Mouse (Mus musculus) kidney, adult 9 months (tissue): ENCODE results near the gene Me3.
A peak's percentile ranks its signal among the peaks of the same experiment; 100 is the strongest.
"Not testable (repeated sequence)": the region's sequence is repeated elsewhere in the genome, so short reads cannot be mapped to it uniquely, and the experiment has no call there.

Experiments used
- DNase-seq: peaks from one replicate; pipeline ENCODE4 v3.0.0; 2022

The Me3 gene

DNA sequence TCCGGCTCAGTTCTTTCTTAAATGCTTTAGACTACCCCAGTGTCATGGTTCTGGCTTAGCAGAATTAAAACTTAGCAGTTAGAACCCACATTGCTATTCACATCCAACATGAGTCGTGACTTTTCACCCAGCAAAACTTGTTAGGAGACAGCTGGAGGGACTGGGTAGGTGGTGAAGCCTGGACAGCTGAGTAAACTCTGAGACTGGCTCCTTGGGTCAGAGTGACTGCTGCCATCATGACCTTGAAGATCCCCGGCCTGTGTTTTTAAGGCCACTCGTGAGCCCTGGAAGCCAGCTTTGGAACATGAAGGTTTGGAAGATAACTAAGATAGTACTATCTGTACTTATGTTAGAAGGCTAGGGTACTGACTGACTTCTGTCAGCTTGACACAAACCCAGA, 35.4 kb downstream of the Me3 start:
- DNase-seq, result no peak

DNA sequence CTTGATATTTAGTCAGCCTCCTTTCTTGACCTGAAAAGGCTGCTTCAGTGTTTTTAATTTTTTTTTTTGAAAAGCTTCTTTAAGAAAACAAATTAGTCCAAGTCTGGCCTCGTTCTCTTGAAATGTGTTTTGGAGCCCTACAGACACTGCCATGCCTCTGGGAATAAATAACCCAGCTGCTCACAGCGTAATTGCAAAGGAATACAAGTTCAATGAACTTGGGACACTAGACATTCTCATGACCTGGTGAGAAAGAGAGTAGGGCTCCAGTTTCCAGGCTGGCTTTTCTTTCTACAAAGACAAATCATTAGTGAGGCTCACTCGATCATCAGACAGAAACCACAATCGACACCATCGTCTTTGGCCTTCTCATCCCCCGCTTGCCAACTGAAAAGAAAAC, 37.3 kb downstream of the Me3 start:
- DNase-seq, result peak; percentile 53

DNA sequence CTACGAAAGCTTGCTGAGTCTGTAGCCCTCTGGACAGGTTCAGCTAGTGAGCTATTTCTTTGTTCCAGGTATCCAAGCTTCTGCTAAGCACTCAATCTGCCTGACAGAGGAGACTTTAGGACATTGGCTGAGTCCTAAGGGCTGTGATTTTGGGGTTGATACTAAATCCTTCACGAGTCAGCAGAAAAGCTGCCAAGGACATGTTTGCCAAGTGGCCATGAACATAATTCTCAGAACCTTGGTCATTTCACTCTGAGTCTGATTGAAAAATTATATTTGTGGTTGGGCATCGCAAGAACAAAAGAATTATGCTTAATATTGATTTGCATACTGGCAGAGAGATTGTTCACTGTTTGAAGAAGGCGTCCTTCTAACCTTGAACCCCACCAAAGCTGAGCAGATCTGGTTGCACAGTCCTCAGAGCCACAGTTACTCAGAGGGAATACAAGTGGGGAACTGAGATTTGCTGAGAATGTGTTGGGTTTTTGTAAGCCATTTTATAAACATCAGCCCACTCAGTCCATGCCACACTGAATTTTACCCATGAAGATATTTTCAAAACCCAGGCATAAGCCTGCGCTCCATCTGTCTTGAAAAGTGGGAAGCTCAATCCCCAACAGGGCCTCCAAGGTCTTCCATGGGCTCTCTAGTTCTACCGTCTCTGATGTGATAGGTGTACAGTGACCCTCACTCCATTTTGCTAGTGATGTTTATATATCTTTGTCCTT, 39.1 kb downstream of the Me3 start:
- no peak for DNase-seq

- DNase-seq, result no peak
Observed at GRCm38 (mm10) chr7:89676176-89676575, 44.0 kb downstream of the Me3 start.

- DNase-seq, result no peak
Observed at GRCm38 (mm10) chr7:89677850-89678249, 45.7 kb downstream of the Me3 start.

DNA sequence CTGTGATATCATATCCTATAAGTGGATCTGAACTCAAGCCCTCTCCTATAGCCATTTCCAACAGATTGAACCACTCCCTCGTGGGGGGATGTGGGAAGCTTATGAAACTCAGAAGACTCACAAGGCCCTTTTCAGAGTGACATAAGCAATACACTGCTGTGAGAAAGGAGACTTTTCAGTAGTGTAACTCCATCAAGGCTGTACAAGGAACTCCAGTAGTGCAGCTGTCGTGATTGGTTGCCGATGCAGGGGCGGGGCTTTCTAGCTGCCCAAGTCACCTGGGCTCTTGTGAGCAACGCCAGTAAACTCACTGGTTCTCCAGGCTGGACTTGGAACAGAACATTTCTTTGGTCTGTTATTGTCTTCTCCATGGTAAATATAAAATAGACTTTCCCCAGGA, 46.5 kb downstream of the Me3 start:
- no peak for DNase-seq

DNA sequence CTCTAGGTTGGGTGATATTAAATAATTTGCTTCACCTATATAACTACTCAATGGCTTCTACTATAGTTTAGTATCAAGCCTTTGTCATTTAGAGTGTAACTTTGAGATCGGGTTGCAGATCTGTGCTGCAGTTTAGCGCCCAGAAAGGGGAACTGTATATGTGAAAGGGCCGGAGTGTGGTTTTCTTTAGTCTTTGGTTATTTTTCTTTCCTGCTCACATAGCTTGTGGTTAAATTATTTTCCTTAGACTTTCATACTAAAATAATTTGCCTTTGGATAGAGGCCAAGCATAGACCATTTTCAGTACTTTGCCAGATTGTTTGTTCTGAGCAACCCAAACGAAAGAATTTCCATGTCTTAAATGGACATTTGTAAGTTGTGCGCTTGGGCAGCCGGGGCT, 46.9 kb downstream of the Me3 start:
- no peak for DNase-seq

DNA sequence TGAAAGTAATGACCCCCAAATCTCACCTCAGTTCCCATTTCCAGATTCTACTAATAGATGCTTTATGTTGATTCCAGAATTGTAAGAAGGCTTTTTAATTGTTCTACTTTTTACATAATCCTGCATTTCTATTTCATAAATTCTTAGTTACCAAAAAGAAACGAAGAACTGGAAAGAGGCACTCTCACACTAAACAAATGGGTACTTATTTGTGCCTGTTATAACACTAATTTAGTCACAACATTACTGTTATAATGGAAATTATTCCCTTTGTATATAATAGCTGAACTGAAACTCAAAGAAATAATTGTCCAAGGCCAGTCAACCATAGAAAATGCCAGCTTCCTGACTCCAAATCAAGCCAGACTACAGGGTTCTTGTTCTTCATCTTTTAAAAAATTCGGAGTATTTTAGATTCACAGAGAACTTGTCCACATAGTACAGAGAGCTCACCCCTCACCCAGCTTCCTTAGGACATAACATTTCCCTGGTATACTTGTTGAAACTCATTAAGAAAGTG, 47.5 kb downstream of the Me3 start:
- no peak for DNase-seq

DNA sequence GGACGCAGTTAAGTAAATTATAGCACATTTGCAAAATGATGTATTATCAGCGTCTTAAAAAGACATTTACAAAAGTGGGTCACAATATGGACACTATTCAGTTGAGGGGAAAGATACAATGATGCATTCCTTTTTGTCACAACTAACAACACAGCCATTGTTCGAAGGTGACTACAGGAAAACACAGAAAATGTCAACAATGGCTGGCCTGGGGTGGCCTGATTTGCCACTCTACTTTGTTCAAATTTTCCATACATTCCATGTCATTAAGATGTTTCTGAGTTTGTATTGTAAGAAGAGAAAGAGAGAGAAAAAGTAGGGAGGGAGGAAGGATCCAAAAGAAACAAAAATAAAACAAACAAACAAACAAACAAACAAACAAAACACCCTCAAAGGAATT, 48.7 kb downstream of the Me3 start:
- no peak for DNase-seq

DNA sequence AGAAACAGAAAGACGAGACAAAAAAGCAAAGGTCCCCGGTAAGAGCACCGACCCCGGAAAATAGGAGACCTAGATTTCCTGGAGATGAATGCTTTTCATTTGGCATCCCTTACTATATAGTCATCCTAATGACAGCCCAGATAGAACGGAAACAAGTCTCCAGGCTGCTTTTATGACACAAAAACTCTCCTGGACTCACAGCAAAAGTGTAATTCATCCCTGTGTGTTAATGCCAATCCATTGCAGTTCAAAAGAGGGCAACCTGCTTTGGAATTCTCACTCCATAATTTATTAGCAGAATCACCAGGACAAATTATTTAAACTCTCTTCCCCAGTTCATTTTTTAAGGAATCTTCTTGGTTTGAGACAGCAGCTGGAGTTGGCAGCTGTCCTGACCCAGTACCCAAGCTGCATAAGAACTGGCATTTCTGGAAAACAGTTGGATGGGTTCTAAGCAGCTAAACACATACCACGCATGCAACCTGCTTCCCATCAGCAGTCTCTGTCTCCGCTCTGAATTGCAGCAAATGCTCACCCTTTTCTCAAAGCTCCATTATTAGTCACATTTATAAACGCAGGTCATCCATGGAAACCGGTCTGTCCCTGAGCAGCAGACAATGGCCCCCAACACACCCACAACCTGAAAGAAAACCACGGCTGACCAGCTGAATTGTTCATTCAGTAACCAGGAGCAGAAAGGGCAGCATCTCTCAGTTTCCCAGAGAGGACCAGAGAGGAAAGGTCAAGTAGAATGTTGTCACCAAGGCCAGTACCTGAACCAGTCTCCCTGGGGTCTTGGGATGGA, 49.7 kb downstream of the Me3 start:
- DNase-seq, result no peak

DNA sequence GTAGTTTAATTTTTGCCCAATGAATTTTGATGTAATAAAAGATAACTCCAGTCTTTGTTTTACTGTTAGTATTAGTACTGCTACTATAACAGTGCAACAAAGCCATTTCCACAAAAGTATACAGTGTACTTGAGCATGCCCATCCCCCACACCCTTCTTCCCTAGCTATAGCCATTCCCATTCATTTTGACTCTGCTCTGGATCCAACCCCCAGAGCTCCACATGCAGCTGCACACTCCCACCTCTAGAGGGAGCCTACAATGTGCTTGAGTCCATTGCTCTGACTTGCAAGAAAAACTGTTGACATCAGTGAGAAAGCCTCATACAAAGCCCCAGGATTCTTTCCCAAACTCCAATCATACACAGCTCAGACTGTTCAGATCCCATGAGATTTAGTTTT, 66.0 kb downstream of the Me3 start:
- peak; percentile 40 for DNase-seq

GRCm38 (mm10) chr7:89699668-89700350, 67.6 kb downstream of the Me3 start:
- peak; percentile 36 for DNase-seq

GRCm38 (mm10) chr7:89700511-89700910, 68.3 kb downstream of the Me3 start:
- no peak for DNase-seq

DNA sequence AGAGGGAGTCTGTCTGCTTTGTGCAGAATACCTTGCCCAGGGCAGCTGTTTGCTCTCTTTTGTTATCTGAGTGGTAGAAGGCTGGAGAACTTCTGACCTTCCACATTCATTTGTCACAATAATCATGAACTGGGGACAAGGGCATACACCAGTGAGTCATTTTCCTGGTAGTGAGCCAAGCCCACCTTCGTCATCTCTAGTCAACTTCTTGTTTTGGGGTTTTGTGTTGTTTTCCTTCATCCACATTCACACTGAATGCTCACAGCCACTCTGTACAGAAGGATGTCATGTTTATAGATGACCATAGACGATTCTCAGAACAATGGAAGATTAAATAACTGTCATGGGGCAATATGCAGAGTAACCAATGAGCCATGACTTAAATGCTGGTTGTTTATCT, 78.6 kb downstream of the Me3 start:
- no peak for DNase-seq

GRCm38 (mm10) chr7:89713059-89713458, 80.9 kb downstream of the Me3 start:
- DNase-seq, result no peak

GRCm38 (mm10) chr7:89716226-89716625, 84.0 kb downstream of the Me3 start:
- DNase-seq, result no peak

DNA sequence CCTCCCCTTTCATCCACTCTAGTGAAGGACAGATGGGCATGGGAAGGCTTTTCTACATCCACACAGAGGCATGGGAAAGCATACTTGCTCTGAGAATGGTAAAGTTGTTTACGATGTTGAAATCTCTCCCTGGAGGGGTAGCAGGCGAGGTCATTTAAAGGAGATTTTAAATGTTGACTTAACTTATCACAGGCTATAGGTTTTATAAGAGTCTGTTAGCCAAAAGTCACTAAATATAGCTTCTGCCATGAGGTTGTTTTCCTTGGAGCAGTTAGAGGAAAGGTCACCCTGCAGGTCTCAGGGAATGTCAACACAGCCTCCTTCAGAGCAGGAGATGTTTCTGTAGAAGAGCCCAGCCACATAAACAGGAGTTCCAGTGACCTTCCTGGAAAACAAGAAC, 85.3 kb downstream of the Me3 start:
- peak; percentile 19 for DNase-seq

- DNase-seq, result no peak
Observed at GRCm38 (mm10) chr7:89718264-89718663, 86.1 kb downstream of the Me3 start.

- DNase-seq, result no peak
Observed at GRCm38 (mm10) chr7:89720256-89720655, 88.1 kb downstream of the Me3 start.

DNA sequence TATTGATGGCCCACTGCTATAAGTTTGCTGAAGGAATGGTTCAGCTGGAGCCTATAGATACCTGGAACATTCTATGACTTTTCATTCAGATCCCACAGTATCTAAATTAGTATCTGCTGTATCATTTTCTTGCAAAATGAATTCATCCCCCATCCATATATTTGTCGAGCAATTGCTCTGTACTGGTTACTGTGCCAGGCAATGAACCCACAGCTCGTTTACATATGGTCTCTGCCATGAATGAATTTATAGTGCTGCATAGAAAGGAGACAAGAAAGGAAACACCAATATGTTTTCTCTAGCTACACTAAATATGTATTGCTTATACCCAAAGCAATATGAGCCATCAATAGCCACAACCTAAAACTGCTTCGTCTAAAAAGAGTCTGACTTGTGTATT, 94.5 kb downstream of the Me3 start:
- no peak for DNase-seq

DNA sequence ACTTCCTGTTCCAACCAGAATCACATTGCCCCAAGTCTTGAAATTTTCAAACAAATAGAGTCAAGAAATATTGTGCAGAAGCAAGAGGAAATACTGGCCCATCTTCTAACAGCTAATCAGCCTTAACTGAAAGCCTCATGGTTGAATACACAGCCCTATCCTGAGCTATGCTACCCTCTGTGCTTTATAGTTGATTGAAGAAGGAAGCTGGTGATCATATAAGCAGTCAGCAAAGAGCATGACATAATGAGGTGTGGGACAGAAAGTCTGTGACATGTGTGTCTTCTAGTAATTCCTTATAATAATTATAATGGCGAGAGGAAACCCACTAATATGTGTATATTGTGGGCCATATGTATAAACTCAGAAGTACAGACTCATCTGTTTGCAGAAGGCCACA, 95.4 kb downstream of the Me3 start:
- no peak for DNase-seq

DNA sequence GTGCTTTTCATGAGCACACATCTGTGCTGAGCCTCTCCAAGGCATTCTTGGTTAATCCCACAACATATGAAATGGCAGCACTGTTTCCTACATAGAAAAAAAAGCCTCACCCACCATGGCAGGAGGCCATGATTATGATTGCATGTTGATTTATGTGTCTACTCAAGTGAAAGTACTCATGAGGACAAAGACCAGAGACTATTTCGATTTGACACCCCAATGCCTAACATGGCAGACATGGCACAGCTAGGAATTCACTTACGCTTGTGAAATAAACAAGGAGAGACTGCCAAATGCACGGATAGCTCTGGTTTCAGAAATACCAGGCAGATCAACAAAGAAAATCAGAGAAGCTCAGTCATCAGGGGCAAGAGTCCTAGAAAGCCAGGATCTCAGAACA, 96.2 kb downstream of the Me3 start:
- no peak for DNase-seq

DNA sequence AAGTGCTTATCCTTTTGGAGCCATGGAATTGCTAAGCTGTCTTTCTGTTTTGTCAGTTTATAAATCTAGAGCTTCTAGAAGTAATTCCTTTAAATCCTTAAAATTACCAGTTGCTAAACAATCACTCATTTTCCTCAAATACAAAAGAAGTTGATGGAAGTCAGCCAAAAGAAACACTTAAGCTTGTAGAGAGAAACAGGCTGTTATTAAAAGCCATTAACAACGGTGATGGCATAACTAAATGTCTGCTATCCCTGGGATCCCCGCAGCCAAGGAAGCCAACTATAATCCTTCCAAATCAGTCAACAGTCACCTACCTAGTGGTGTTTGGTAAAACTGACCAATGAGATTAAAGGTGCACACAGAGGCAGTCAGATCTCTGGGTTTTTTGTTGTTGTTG, 98.3 kb downstream of the Me3 start:
- no peak for DNase-seq

- DNase-seq, result not testable (repeated sequence)
Observed at GRCm38 (mm10) chr7:89731115-89731514, 98.9 kb downstream of the Me3 start.
